Mouse (Mus musculus) kidney, embryonic 15.5 days (tissue): ENCODE data around the gene Ntn1. TPM values are rescaled to one million over a fixed set of nuclear protein-coding genes. Genes with fewer than 3 reads are reported as not detected.

Source experiments
- ATAC-seq: fragments of 200-750 bp; cut with Nextera tagmentation; replicated peaks from 2 replicates; pipeline ENCODE4 v1.8.0; 2017; ENCODE audit warnings: moderate TSS enrichment; ENCODE audit not compliant: low FRiP score
- H3K27ac ChIP-seq: fragments of 300-500 bp; sonication (generic); 2 replicates; pipeline ENCODE4 v1.5.1; 2015; ENCODE audit warnings: mild to moderate bottlenecking, inconsistent platforms
- H3K27me3 ChIP-seq: fragments of 300-500 bp; sonication (generic); 2 replicates; pipeline ENCODE4 v1.6.1; 2015; ENCODE audit warnings: inconsistent platforms
- H3K36me3 ChIP-seq: fragments of 300-500 bp; sonication (generic); 2 replicates; pipeline ENCODE4 v1.6.1; 2015; ENCODE audit warnings: inconsistent platforms
- H3K4me1 ChIP-seq: fragments of 300-500 bp; sonication (generic); 2 replicates; pipeline ENCODE4 v1.6.1; 2015; ENCODE audit warnings: inconsistent platforms
- H3K4me2 ChIP-seq: fragments of 300-500 bp; sonication (generic); 2 replicates; pipeline ENCODE4 v1.6.1; 2015; ENCODE audit warnings: moderate library complexity, mild to moderate bottlenecking, inconsistent platforms
- H3K4me3 ChIP-seq: fragments of 300-500 bp; sonication (generic); replicated peaks from 2 replicates; pipeline ENCODE4 v1.5.1; 2015; ENCODE audit warnings: mild to moderate bottlenecking, inconsistent platforms
- H3K9ac ChIP-seq: fragments of 300-500 bp; sonication (generic); 2 replicates; pipeline ENCODE4 v1.6.1; 2015; ENCODE audit warnings: mild to moderate bottlenecking, inconsistent platforms
- H3K9me3 ChIP-seq: fragments of 300-500 bp; sonication (generic); replicated peaks from 2 replicates; pipeline ENCODE4 v1.6.1; 2016; ENCODE audit warnings: inconsistent platforms
- WGBS: fragments of 180-500 bp; shearing (Covaris S2); methylation state at CpG from one replicate; pipeline ENCODE4 v1.1.7; 2015; ENCODE audit warnings: mixed read lengths; 5-methylcytosine and 5-hydroxymethylcytosine counted together
- polyA plus RNA-seq: library from polyadenylated mRNA; unstranded; fragments of >200 nt; fragmentation: Nextera tagmentation; extraction: Ambion mirVana; gene quantifications from 2 replicates; pipeline ENCODE4 v1.2.1, GENCODE M21; 2015

Ntn1 gene
- polyA plus RNA-seq, 1 experiment from 2014 or later: 16.5 TPM

GRCm38 (mm10) chr11:68213896-68214295 lies 186.7 kb downstream of the Ntn1 start:
- WGBS: 68% methylated on average over 3 of the region's 3 CpGs
- peaks cover 49% of the 10 kb centered on the region for H3K4me1 ChIP-seq
- no peak overlapping the region for H3K27ac ChIP-seq
- H3K4me2 ChIP-seq: no peak overlapping the region
- no peak overlapping the region for H3K9ac ChIP-seq
- ATAC-seq: no peak
- H3K27me3 ChIP-seq: no peaks in the 10 kb centered on the region
- no peak overlapping the region for H3K4me3 ChIP-seq
- H3K36me3 ChIP-seq: no peaks in the 10 kb centered on the region
- no peaks in the 10 kb centered on the region for H3K9me3 ChIP-seq

- Histone ChIP-seq H3K27ac (peak overlapping the region; percentile 56; the same call in 1 of the 2 replicates), H3K4me3 (no peak overlapping the region), H3K9me3 (no peaks in the 10 kb centered on the region), H3K36me3 (no peaks in the 10 kb centered on the region), H3K9ac (no peak overlapping the region), H3K4me1 (peaks cover 42% of the 10 kb centered on the region), H3K27me3 (no peaks in the 10 kb centered on the region), H3K4me2 (no peak overlapping the region)
- 29% methylated on average over 8 of the region's 8 CpGs for WGBS
- ATAC-seq: peak; percentile 52
Measured at GRCm38 (mm10) chr11:68211924-68212578, 188.6 kb downstream of the Ntn1 start.

GRCm38 (mm10) chr11:68210714-68211113 lies 189.9 kb downstream of the Ntn1 start:
- H3K4me1 ChIP-seq: peaks cover 35% of the 10 kb centered on the region
- H3K27me3 ChIP-seq: no peaks in the 10 kb centered on the region
- no peak for ATAC-seq
- H3K27ac ChIP-seq: no peak overlapping the region
- no peaks in the 10 kb centered on the region for H3K36me3 ChIP-seq
- H3K4me2 ChIP-seq: no peak overlapping the region
- no peak overlapping the region for H3K4me3 ChIP-seq
- no peak overlapping the region for H3K9ac ChIP-seq
- no peaks in the 10 kb centered on the region for H3K9me3 ChIP-seq
- WGBS: 88% methylated on average over 5 of the region's 5 CpGs

GRCm38 (mm10) chr11:68209506-68209905 lies 191.1 kb downstream of the Ntn1 start:
- WGBS: 91% methylated on average over 4 of the region's 4 CpGs
- H3K27ac ChIP-seq: no peak overlapping the region
- H3K4me1 ChIP-seq: peaks cover 31% of the 10 kb centered on the region

GRCm38 (mm10) chr11:68208582-68208981 lies 192.0 kb downstream of the Ntn1 start:
- no peaks in the 10 kb centered on the region for H3K9me3 ChIP-seq
- 0 out of 2 replicates have a peak overlapping the region, but pooled peaks have one; percentile 18 for H3K27ac ChIP-seq
- no peak overlapping the region for H3K9ac ChIP-seq
- no peaks in the 10 kb centered on the region for H3K36me3 ChIP-seq
- no peaks in the 10 kb centered on the region for H3K27me3 ChIP-seq
- ATAC-seq: no peak
- WGBS: 88% methylated on average over 1 of the region's 1 CpGs
- no peak overlapping the region for H3K4me2 ChIP-seq
- H3K4me3 ChIP-seq: no peak overlapping the region
- H3K4me1 ChIP-seq: peaks cover 37% of the 10 kb centered on the region

More at GRCm38 (mm10) chr11:68209506-68209905, 191.1 kb downstream of the Ntn1 start:
- Histone ChIP-seq H3K36me3 (no peaks in the 10 kb centered on the region), H3K9ac (no peak overlapping the region), H3K4me2 (no peak overlapping the region), H3K27me3 (no peaks in the 10 kb centered on the region), H3K9me3 (no peaks in the 10 kb centered on the region), H3K4me3 (no peak overlapping the region)
- no peak for ATAC-seq

- Histone ChIP-seq H3K4me1 (peaks cover 37% of the 10 kb centered on the region), H3K4me3 (no peak overlapping the region), H3K9me3 (no peaks in the 10 kb centered on the region), H3K9ac (no peak overlapping the region), H3K27me3 (no peaks in the 10 kb centered on the region), H3K27ac (no peak overlapping the region), H3K4me2 (no peak overlapping the region), H3K36me3 (no peaks in the 10 kb centered on the region)
- no peak for ATAC-seq
- WGBS: 74% methylated on average over 2 of the region's 2 CpGs
Measured at GRCm38 (mm10) chr11:68208023-68208422, 192.6 kb downstream of the Ntn1 start.

- no peak overlapping the region for H3K4me3 ChIP-seq
- H3K4me2 ChIP-seq: no peak overlapping the region
- peaks cover 40% of the 10 kb centered on the region for H3K4me1 ChIP-seq
- H3K27me3 ChIP-seq: no peaks in the 10 kb centered on the region
- H3K9ac ChIP-seq: no peak overlapping the region
- WGBS: 76% methylated on average over 10 of the region's 10 CpGs
- H3K9me3 ChIP-seq: no peaks in the 10 kb centered on the region
- H3K27ac ChIP-seq: no peak overlapping the region
- H3K36me3 ChIP-seq: no peaks in the 10 kb centered on the region
- no peak for ATAC-seq
Measured at GRCm38 (mm10) chr11:68205572-68206229, 194.9 kb downstream of the Ntn1 start.

- Histone ChIP-seq H3K9ac (no peak overlapping the region), H3K9me3 (no peaks in the 10 kb centered on the region), H3K4me2 (no peak overlapping the region), H3K27ac (no peak overlapping the region), H3K4me3 (no peak overlapping the region), H3K27me3 (no peaks in the 10 kb centered on the region), H3K36me3 (no peaks in the 10 kb centered on the region), H3K4me1 (peaks cover 53% of the 10 kb centered on the region)
- ATAC-seq: no peak
- WGBS: 78% methylated on average over 5 of the region's 5 CpGs
Measured at GRCm38 (mm10) chr11:68204407-68204806, 196.2 kb downstream of the Ntn1 start.

- H3K4me2 ChIP-seq: no peak overlapping the region
- no peaks in the 10 kb centered on the region for H3K27me3 ChIP-seq
- no peaks in the 10 kb centered on the region for H3K9me3 ChIP-seq
- no peak for ATAC-seq
- no peaks in the 10 kb centered on the region for H3K36me3 ChIP-seq
- no peak overlapping the region for H3K9ac ChIP-seq
- no peak overlapping the region for H3K27ac ChIP-seq
- WGBS: 46% methylated on average over 10 of the region's 10 CpGs
- H3K4me3 ChIP-seq: no peak overlapping the region
- H3K4me1 ChIP-seq: peaks cover 56% of the 10 kb centered on the region
Measured at GRCm38 (mm10) chr11:68203658-68204315, 196.8 kb downstream of the Ntn1 start.

GRCm38 (mm10) chr11:68202561-68202960 lies 198.1 kb downstream of the Ntn1 start:
- Histone ChIP-seq H3K27ac (no peak overlapping the region), H3K4me2 (no peak overlapping the region), H3K27me3 (no peaks in the 10 kb centered on the region), H3K36me3 (no peaks in the 10 kb centered on the region), H3K4me1 (peaks cover 55% of the 10 kb centered on the region), H3K9me3 (no peaks in the 10 kb centered on the region), H3K4me3 (no peak overlapping the region), H3K9ac (no peak overlapping the region)
- 66% methylated on average over 10 of the region's 10 CpGs for WGBS
- no peak for ATAC-seq

- H3K4me1 ChIP-seq: peaks cover 60% of the 10 kb centered on the region
- no peak for ATAC-seq
- H3K9me3 ChIP-seq: no peaks in the 10 kb centered on the region
- no peak overlapping the region for H3K27ac ChIP-seq
- no peaks in the 10 kb centered on the region for H3K36me3 ChIP-seq
- H3K27me3 ChIP-seq: no peaks in the 10 kb centered on the region
- no peak overlapping the region for H3K4me3 ChIP-seq
- H3K4me2 ChIP-seq: no peak overlapping the region
- no peak overlapping the region for H3K9ac ChIP-seq
- WGBS: 69% methylated on average over 10 of the region's 10 CpGs
Measured at GRCm38 (mm10) chr11:68201811-68202459, 198.7 kb downstream of the Ntn1 start.

GRCm38 (mm10) chr11:68201063-68201462 lies 199.6 kb downstream of the Ntn1 start:
- Histone ChIP-seq H3K4me3 (no peak overlapping the region), H3K27ac (no peak overlapping the region), H3K27me3 (no peaks in the 10 kb centered on the region), H3K9me3 (no peaks in the 10 kb centered on the region), H3K4me2 (no peak overlapping the region), H3K9ac (no peak overlapping the region), H3K36me3 (no peaks in the 10 kb centered on the region), H3K4me1 (peaks cover 68% of the 10 kb centered on the region)
- no peak for ATAC-seq
- 52% methylated on average over 1 of the region's 1 CpGs for WGBS
